Mouse (Mus musculus) mesoderm, embryonic 11.5 days (tissue): ENCODE results near the gene Phyh.

ENCODE experiments used
- DNase-seq: peaks from one replicate; pipeline ENCODE4 v3.0.0-alpha.2; 2012; ENCODE audit warnings: low read depth, low spot score

The Phyh gene

GRCm38 (mm10) chr2:4918860-4919739, at the start of gene Phyh:
Phyh (plus strand) TSS chr2:4919019.
- DNase-seq = peak; percentile 89

GRCm38 (mm10) chr2:4872740-4873139, 46.1 kb upstream of the Phyh start:
- DNase-seq = no peak

GRCm38 (mm10) chr2:4873331-4873730, 45.5 kb upstream of the Phyh start:
- no peak for DNase-seq

- no peak for DNase-seq
Measured at GRCm38 (mm10) chr2:4875090-4875489, 43.7 kb upstream of the Phyh start.

GRCm38 (mm10) chr2:4876131-4876530, 42.7 kb upstream of the Phyh start:
- no peak for DNase-seq

- DNase-seq = no peak
Measured at GRCm38 (mm10) chr2:4880737-4881349, 38.0 kb upstream of the Phyh start.

GRCm38 (mm10) chr2:4881350-4882248, 37.2 kb upstream of the Phyh start, which contains the start of gene Sephs1:
Sephs1 (plus strand) TSS chr2:4881564.
- DNase-seq = peak; percentile 85

- DNase-seq = peak; percentile 75
Measured at GRCm38 (mm10) chr2:4882249-4882791, 36.5 kb upstream of the Phyh start.

GRCm38 (mm10) chr2:4883009-4883704, 35.7 kb upstream of the Phyh start:
- DNase-seq = no peak

GRCm38 (mm10) chr2:4886896-4887295, 31.9 kb upstream of the Phyh start:
- DNase-seq = no peak

- no peak for DNase-seq
Measured at GRCm38 (mm10) chr2:4895598-4895997, 23.2 kb upstream of the Phyh start.

GRCm38 (mm10) chr2:4896970-4897369, 21.8 kb upstream of the Phyh start:
- DNase-seq = no peak

GRCm38 (mm10) chr2:4900624-4901023, 18.2 kb upstream of the Phyh start:
- DNase-seq = no peak

GRCm38 (mm10) chr2:4902346-4902745, 16.5 kb upstream of the Phyh start:
- no peak for DNase-seq

- no peak for DNase-seq
Measured at GRCm38 (mm10) chr2:4907120-4907519, 11.7 kb upstream of the Phyh start.

GRCm38 (mm10) chr2:4907916-4908315, 10.9 kb upstream of the Phyh start:
- no peak for DNase-seq

- DNase-seq = no peak
Measured at GRCm38 (mm10) chr2:4908771-4909315, 10.0 kb upstream of the Phyh start.

GRCm38 (mm10) chr2:4909909-4910308, 8.9 kb upstream of the Phyh start:
- DNase-seq = no peak

- no peak for DNase-seq
Measured at GRCm38 (mm10) chr2:4910521-4910920, 8.3 kb upstream of the Phyh start.

GRCm38 (mm10) chr2:4913949-4914348, 4.9 kb upstream of the Phyh start:
- DNase-seq = no peak

- DNase-seq = no peak
Measured at GRCm38 (mm10) chr2:4916037-4916436, 2.8 kb upstream of the Phyh start.
